Mouse (Mus musculus) midbrain, embryonic 13.5 days (tissue): ENCODE results near the gene 1700092M07Rik. TPM values are rescaled to one million over a fixed set of nuclear protein-coding genes. Genes with fewer than 3 reads are reported as not detected.
A peak's percentile ranks its signal among the peaks of the same experiment; 100 is the strongest.

Experiments used
- ATAC-seq: fragments of 200-750 bp; cut with Nextera tagmentation; 2 replicates; pipeline ENCODE4 v1.8.0; 2017; ENCODE audit warnings: mild to moderate bottlenecking, moderate TSS enrichment, moderate library complexity
- H3K27ac ChIP-seq: fragments of 300-500 bp; sonication (generic); 2 replicates; pipeline ENCODE4 v1.5.1; 2015; ENCODE audit warnings: inconsistent platforms, mild to moderate bottlenecking, moderate library complexity
- H3K27me3 ChIP-seq: fragments of 300-500 bp; sonication (generic); 2 replicates; pipeline ENCODE4 v1.6.1; 2015; ENCODE audit warnings: mild to moderate bottlenecking, inconsistent platforms
- H3K36me3 ChIP-seq: fragments of 300-500 bp; sonication (generic); 2 replicates; pipeline ENCODE4 v1.6.1; 2015; ENCODE audit warnings: mild to moderate bottlenecking, inconsistent platforms
- H3K4me1 ChIP-seq: fragments of 300-500 bp; sonication (generic); replicated peaks from 2 replicates; pipeline ENCODE4 v1.6.1; 2015; ENCODE audit warnings: inconsistent platforms
- H3K4me2 ChIP-seq: fragments of 300-500 bp; sonication (generic); replicated peaks from 2 replicates; pipeline ENCODE4 v1.6.1; 2015; ENCODE audit warnings: moderate library complexity, mild to moderate bottlenecking, inconsistent platforms
- H3K4me3 ChIP-seq: fragments of 300-500 bp; sonication (generic); replicated peaks from 2 replicates; pipeline ENCODE4 v1.5.1; 2015; ENCODE audit warnings: mild to moderate bottlenecking, inconsistent platforms
- H3K9ac ChIP-seq: fragments of 300-500 bp; sonication (generic); replicated peaks from 2 replicates; pipeline ENCODE4 v1.6.1; 2015; ENCODE audit warnings: mild to moderate bottlenecking, inconsistent platforms
- H3K9me3 ChIP-seq: fragments of 300-500 bp; sonication (generic); 2 replicates; pipeline ENCODE4 v1.6.1; 2016; ENCODE audit warnings: mild to moderate bottlenecking, inconsistent platforms
- WGBS: fragments of 180-500 bp; shearing (Covaris S2); methylation state at CpG from one replicate; pipeline ENCODE4 v1.1.7; 2015; 5-methylcytosine and 5-hydroxymethylcytosine counted together
- microRNA-seq: library from miRNA; unstranded; fragments of <30 nt; microRNA quantifications from one replicate; pipeline ENCODE4, GENCODE M21; 2016
- polyA plus RNA-seq: library from polyadenylated mRNA; unstranded; fragments of >200 nt; fragmentation: Nextera tagmentation; extraction: Ambion mirVana; gene quantifications from 2 replicates; pipeline ENCODE4 v1.2.1, GENCODE M21; 2015

Gene 1700092M07Rik
- polyA plus RNA-seq, 1 experiment from 2014 or later = 2.5 TPM

DNA sequence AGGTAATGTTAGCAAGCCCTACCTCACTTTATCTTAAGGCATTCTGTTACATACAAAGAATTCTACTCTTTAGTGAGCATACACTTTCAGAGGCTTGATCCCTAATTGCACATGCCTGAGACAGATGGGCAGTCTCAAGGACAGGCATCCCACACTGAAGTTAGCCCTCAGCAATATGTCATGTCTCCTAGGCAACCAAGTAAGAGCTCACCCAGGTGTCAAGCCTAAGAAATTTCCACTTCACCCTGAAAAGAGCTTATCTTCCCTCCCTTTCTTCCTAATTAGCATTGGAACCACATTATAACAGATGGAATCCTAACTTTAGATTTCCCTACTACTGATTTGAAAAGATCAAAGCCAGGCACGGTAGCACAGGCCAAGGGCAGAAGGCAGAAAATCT, 48.7 kb downstream of the 1700092M07Rik start:
- Histone ChIP-seq H3K36me3 (peaks cover 26% of the 10 kb centered on the region), H3K4me2 (no peak overlapping the region; the same call in 1 of the 2 replicates), H3K4me1 (peaks cover 34% of the 10 kb centered on the region), H3K9ac (peak overlapping the region; percentile 36; the same call in 1 of the 2 replicates), H3K27me3 (no peaks in the 10 kb centered on the region), H3K9me3 (peaks cover 3% of the 10 kb centered on the region; the same call in 1 of the 2 replicates), H3K4me3 (no peak overlapping the region), H3K27ac (peak overlapping the region; percentile 78)
- 20% methylated on average over 1 of the region's 1 CpGs for WGBS
- no peak for ATAC-seq

DNA sequence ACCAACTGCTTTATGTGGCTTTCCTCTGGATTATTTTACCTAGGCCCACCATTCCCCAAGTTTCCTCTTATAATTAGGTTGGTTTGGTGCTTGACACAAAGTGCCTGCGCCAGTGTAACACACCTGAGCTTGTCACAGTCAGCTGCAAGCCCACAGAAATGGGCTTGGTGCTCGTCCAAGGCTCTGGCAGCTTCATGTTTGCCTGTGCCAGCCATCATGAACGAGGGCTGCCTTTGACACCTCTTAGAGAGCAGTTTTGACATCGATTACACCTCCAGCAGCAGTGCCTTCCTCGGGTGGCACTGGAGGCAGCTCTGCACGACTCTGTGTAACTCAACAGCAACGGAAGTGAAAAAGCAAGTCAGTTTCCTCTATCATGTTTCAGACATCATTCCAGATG, 49.7 kb downstream of the 1700092M07Rik start:
- Histone ChIP-seq H3K36me3 (peaks cover 35% of the 10 kb centered on the region), H3K4me3 (no peak overlapping the region), H3K4me2 (no peak overlapping the region), H3K27ac (no peak overlapping the region; the same call in 1 of the 2 replicates), H3K27me3 (no peaks in the 10 kb centered on the region), H3K9me3 (peaks cover 3% of the 10 kb centered on the region; the same call in 1 of the 2 replicates), H3K9ac (0 out of 2 replicates have a peak overlapping the region, but pooled peaks have one; percentile 3), H3K4me1 (peaks cover 30% of the 10 kb centered on the region)
- 84% methylated on average over 7 of the region's 7 CpGs for WGBS
- ATAC-seq = no peak

Small RNAs within 50 kb of the gene (microRNA-seq; reads per million reads assigned to microRNA genes)
- not detected for gene Mir6992

Other genes with a start within 250 kb of the 1700092M07Rik start
- gene Slc22a8, start 149.5 kb upstream of the 1700092M07Rik start, polyA plus RNA-seq = 3.8 and 4.2 TPM in 2 replicates
- 8.5 and 9.5 TPM in 2 replicates for gene Slc22a6, start 122.7 kb upstream of the 1700092M07Rik start, polyA plus RNA-seq
- 0.31 and 0.58 TPM in 2 replicates for gene Chrm1, start 76.9 kb upstream of the 1700092M07Rik start, polyA plus RNA-seq
- gene Slc3a2, start 17.3 kb upstream of the 1700092M07Rik start, polyA plus RNA-seq = 151 and 153 TPM in 2 replicates
- 89.1 and 93.4 TPM in 2 replicates for gene Wdr74, start 4.9 kb upstream of the 1700092M07Rik start, polyA plus RNA-seq
- 121 and 127 TPM in 2 replicates for gene Stx5a, start 695 bp downstream of the 1700092M07Rik start, polyA plus RNA-seq
- 195 and 206 TPM in 2 replicates for gene Nxf1, start 16.4 kb downstream of the 1700092M07Rik start, polyA plus RNA-seq
- gene Tmem223, start 30.3 kb downstream of the 1700092M07Rik start, polyA plus RNA-seq = 264 and 280 TPM in 2 replicates
- 35.8 and 38.1 TPM in 2 replicates for gene Tmem179b, start 33.7 kb downstream of the 1700092M07Rik start, polyA plus RNA-seq
- gene Taf6l, start 45.7 kb downstream of the 1700092M07Rik start, polyA plus RNA-seq = 28.8 and 30.5 TPM in 2 replicates
- gene Polr2g, start 57.9 kb downstream of the 1700092M07Rik start, polyA plus RNA-seq = 163 and 164 TPM in 2 replicates
- gene Zbtb3, start 61.8 kb downstream of the 1700092M07Rik start, polyA plus RNA-seq = 8.1 and 8.3 TPM in 2 replicates
- 66.1 and 70.3 TPM in 2 replicates for gene Ttc9c, start 78.6 kb downstream of the 1700092M07Rik start, polyA plus RNA-seq
- gene Hnrnpul2, start 79.3 kb downstream of the 1700092M07Rik start, polyA plus RNA-seq = 6.1 and 6.4 TPM in 2 replicates
- gene AC129217.1, start 89.1 kb downstream of the 1700092M07Rik start, polyA plus RNA-seq = not detected in 2 replicates
- 78.9 and 83.7 TPM in 2 replicates for gene Bscl2, start 96.7 kb downstream of the 1700092M07Rik start, polyA plus RNA-seq
- 310 and 338 TPM in 2 replicates for gene Gng3, start 98.5 kb downstream of the 1700092M07Rik start, polyA plus RNA-seq
- gene Lrrn4cl, start 110.0 kb downstream of the 1700092M07Rik start, polyA plus RNA-seq = 0.23 and 0.62 TPM in 2 replicates
- 167 and 168 TPM in 2 replicates for gene Ubxn1, start 130.8 kb downstream of the 1700092M07Rik start, polyA plus RNA-seq
- 66.5 and 71.5 TPM in 2 replicates for gene Uqcc3, start 140.2 kb downstream of the 1700092M07Rik start, polyA plus RNA-seq
- gene Lbhd1, start 143.0 kb downstream of the 1700092M07Rik start, polyA plus RNA-seq = 61.5 and 61.8 TPM in 2 replicates
- not detected in 2 replicates for gene Gm49403, start 143.2 kb downstream of the 1700092M07Rik start, polyA plus RNA-seq
- 56.1 and 70.3 TPM in 2 replicates for gene 1810009A15Rik, start 148.1 kb downstream of the 1700092M07Rik start, polyA plus RNA-seq
- gene Gm49416, start 148.2 kb downstream of the 1700092M07Rik start, polyA plus RNA-seq = 0.54 TPM in 1 of 2 replicates, not detected in the other
- gene Ints5, start 152.3 kb downstream of the 1700092M07Rik start, polyA plus RNA-seq = 34.8 and 38.9 TPM in 2 replicates
- gene Ganab, start 157.4 kb downstream of the 1700092M07Rik start, polyA plus RNA-seq = 96.8 and 99.8 TPM in 2 replicates
- 82.2 and 89.5 TPM in 2 replicates for gene B3gat3, start 179.7 kb downstream of the 1700092M07Rik start, polyA plus RNA-seq
- 1.9 and 2.4 TPM in 2 replicates for gene Rom1, start 188.6 kb downstream of the 1700092M07Rik start, polyA plus RNA-seq
- 8.7 and 9.2 TPM in 2 replicates for gene Eml3, start 188.8 kb downstream of the 1700092M07Rik start, polyA plus RNA-seq
- 149 and 153 TPM in 2 replicates for gene Mta2, start 201.2 kb downstream of the 1700092M07Rik start, polyA plus RNA-seq
- 32.4 and 32.6 TPM in 2 replicates for gene Tut1, start 213.1 kb downstream of the 1700092M07Rik start, polyA plus RNA-seq
- gene Eef1g, start 226.3 kb downstream of the 1700092M07Rik start, polyA plus RNA-seq = 334 and 335 TPM in 2 replicates
- 3.7 and 4.9 TPM in 2 replicates for gene Ahnak, start 248.6 kb downstream of the 1700092M07Rik start, polyA plus RNA-seq